Mouse (Mus musculus): ENCODE measurements around the gene Sox4. TPM values are rescaled to one million over a fixed set of nuclear protein-coding genes. Genes with fewer than 3 reads are reported as not detected.

Gene Sox4
- total and polyA plus RNA-seq, 2 experiments, result 0.46 to 0.60 TPM

DNA sequence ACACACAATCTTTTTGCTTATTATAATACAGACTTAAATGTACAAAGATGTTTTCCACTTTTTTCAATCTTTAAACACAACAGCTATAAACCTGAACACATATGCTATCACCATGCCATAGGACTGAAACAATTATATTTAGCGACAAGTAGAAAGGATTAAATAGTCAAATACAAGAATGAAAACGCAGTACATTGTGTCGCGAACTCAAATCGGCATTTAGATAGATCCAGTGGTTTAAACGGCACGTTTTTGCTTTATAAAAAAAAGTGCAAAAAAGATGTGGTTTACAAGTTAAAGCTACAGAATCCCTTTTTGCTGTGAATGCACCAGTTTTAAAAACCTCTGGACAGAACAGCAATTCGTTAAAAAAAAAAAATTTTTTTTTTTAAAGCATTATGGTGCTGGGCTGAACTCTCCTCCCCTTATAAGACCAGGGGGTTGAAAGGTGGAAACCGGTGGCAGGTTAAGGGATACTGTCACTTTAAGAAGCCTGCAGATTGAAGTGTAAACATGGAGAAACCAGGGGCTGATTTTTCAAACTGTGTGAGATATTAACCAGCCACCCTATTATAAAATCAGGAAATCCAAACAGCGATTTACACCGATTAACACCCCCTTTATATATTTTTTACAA lies 4.1 kb downstream of the Sox4 start:
- Histone ChIP-seq H3K27ac (replicated peaks; ENCODE audit: insufficient read depth, low read depth, low read length) (no peak overlapping the region), H3K4me1 (ENCODE audit: control insufficient read depth, insufficient read depth, low read length) (peaks cover 8% of the 10 kb centered on the region; the same call in 1 of the 2 replicates), H3K9ac (ENCODE audit: low read depth, low read length) (no peak overlapping the region), H3K36me3 (ENCODE audit: control insufficient read depth, insufficient read depth, low read length) (no peaks in the 10 kb centered on the region), H3K27me3 (ENCODE audit: control insufficient read depth, insufficient read depth, low read length) (peaks cover 18% of the 10 kb centered on the region), H3K4me3 (ENCODE audit: insufficient read depth, low read depth, low read length) (no peak overlapping the region), H3K79me2 (ENCODE audit: control insufficient read depth, insufficient read depth, low read length) (no peaks in the 10 kb centered on the region)
- TF ChIP-seq POLR2A (IDR thresholded peaks at IDR 0.05; ENCODE audit: extremely low read depth, insufficient read depth, low read length) (no peak), CTCF (IDR thresholded peaks at IDR 0.05; ENCODE audit: low read depth, low read length) (no peak)
- WGBS, result 20% methylated on average over 11 of the region's 11 CpGs
- no peak for DNase-seq (ENCODE audit: extremely low read depth, low read depth, low spot score)

DNA sequence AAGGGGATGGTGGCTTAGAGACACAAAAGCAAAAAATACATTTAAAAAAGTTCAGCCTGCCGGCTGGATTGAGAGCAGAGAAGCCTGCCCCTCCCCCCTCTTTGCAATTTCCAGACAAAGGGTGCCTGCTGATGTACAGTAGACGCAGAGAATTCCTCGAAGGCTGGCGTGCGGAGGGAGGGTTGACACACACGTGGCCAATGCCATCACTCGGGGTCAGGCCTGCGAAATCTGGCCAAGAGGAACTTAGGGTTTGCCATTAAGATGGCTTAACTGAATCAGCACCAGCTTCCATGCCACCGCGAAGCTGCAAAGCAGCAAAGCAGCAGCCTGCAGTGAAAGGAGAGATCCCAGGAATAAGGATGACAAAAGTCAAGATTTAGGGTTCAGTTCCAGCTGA lies 5.0 kb downstream of the Sox4 start:
- H3K27me3 ChIP-seq (ENCODE audit: control insufficient read depth, insufficient read depth, low read length), result peaks cover 18% of the 10 kb centered on the region
- H3K79me2 ChIP-seq (ENCODE audit: control insufficient read depth, insufficient read depth, low read length), result no peaks in the 10 kb centered on the region
- H3K4me1 ChIP-seq (ENCODE audit: control insufficient read depth, insufficient read depth, low read length), result peaks cover 8% of the 10 kb centered on the region; the same call in 1 of the 2 replicates
- no peak for TF ChIP-seq POLR2A (IDR thresholded peaks at IDR 0.05; ENCODE audit: extremely low read depth, insufficient read depth, low read length)
- TF ChIP-seq CTCF (IDR thresholded peaks at IDR 0.05; ENCODE audit: low read depth, low read length), result no peak
- no peak overlapping the region for H3K27ac ChIP-seq (replicated peaks; ENCODE audit: insufficient read depth, low read depth, low read length)
- 48% methylated on average over 10 of the region's 10 CpGs for WGBS
- no peak overlapping the region for H3K9ac ChIP-seq (ENCODE audit: low read depth, low read length)
- no peak overlapping the region for H3K4me3 ChIP-seq (ENCODE audit: insufficient read depth, low read depth, low read length)
- DNase-seq (ENCODE audit: extremely low read depth, low read depth, low spot score), result no peak
- H3K36me3 ChIP-seq (ENCODE audit: control insufficient read depth, insufficient read depth, low read length), result no peaks in the 10 kb centered on the region

DNA sequence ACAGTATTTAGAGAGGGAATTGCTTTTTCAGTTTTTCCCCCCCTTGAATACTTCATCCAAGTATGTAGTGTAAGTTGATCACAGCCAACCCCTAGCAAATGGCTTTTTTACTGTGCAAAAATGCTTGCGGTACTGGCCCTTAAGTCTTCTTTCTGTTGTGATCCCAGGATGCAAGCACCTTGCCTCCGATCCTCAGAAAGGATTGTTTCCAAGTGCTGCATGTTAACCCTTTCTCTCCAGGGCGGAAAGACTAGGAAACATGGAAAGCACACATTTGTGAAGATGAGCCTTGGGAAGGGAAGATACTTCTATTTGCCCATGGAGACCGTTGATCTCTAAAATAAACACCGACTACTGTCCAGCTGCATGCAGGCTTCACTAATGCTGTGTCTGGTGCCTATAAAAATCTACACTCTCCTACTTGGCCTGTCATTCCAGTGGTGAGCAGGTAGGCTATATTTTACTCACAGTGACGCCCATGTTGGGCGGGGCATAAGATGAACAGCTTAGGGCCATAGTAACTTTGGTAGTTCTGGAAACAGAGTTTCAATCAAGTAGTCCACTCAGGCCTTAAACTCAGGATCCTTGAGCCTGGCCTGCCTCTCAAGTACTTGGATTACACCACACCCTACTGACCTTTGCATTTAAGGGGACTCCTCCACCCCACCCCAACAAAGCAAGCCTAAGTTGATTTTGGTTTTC lies 5.6 kb downstream of the Sox4 start:
- peaks cover 16% of the 10 kb centered on the region for H3K27me3 ChIP-seq (ENCODE audit: control insufficient read depth, insufficient read depth, low read length)
- no peak for TF ChIP-seq CTCF (IDR thresholded peaks at IDR 0.05; ENCODE audit: low read depth, low read length)
- TF ChIP-seq POLR2A (IDR thresholded peaks at IDR 0.05; ENCODE audit: extremely low read depth, insufficient read depth, low read length), result no peak
- H3K36me3 ChIP-seq (ENCODE audit: control insufficient read depth, insufficient read depth, low read length), result no peaks in the 10 kb centered on the region
- no peaks in the 10 kb centered on the region for H3K79me2 ChIP-seq (ENCODE audit: control insufficient read depth, insufficient read depth, low read length)
- H3K4me3 ChIP-seq (ENCODE audit: insufficient read depth, low read depth, low read length), result no peak overlapping the region
- H3K4me1 ChIP-seq (ENCODE audit: control insufficient read depth, insufficient read depth, low read length), result peaks cover 8% of the 10 kb centered on the region; the same call in 1 of the 2 replicates
- H3K9ac ChIP-seq (ENCODE audit: low read depth, low read length), result no peak overlapping the region
- WGBS, result 55% methylated on average over 7 of the region's 7 CpGs
- no peak overlapping the region for H3K27ac ChIP-seq (replicated peaks; ENCODE audit: insufficient read depth, low read depth, low read length)
- DNase-seq (ENCODE audit: extremely low read depth, low read depth, low spot score), result no peak

DNA sequence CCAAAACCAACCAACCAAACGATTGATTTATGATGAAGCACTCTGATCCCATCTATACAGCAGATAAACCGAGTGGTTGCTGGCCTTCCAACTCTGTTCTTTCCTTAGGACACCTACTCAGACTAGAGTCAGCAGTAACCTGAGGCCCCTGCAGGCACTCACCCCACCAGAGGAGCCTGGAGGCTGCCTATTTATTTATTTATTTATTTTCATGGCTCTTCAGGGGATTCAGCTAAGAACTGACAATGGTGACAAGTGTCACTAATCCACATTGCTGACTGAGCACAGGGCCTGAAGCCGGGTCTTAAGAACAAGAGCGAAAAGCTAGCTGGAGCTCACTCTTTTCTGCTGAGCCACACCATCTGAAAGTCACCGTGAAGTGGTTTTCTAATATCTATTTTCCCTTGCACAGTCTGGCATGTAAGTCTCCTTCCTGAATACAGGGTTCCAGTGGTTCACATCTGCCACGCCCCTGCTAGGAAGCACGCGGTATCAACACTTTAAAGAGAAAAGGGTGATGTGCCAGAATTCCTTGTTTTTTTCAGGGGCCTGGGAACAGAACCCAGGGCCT lies 6.9 kb downstream of the Sox4 start:
- TF ChIP-seq CTCF (IDR thresholded peaks at IDR 0.05; ENCODE audit: low read depth, low read length), result no peak
- no peak for TF ChIP-seq POLR2A (IDR thresholded peaks at IDR 0.05; ENCODE audit: extremely low read depth, insufficient read depth, low read length)
- DNase-seq (ENCODE audit: extremely low read depth, low read depth, low spot score), result no peak
- Histone ChIP-seq H3K4me3 (ENCODE audit: insufficient read depth, low read depth, low read length) (no peak overlapping the region), H3K9ac (ENCODE audit: low read depth, low read length) (no peak overlapping the region), H3K27me3 (ENCODE audit: control insufficient read depth, insufficient read depth, low read length) (peaks cover 4% of the 10 kb centered on the region), H3K36me3 (ENCODE audit: control insufficient read depth, insufficient read depth, low read length) (no peaks in the 10 kb centered on the region), H3K4me1 (ENCODE audit: control insufficient read depth, insufficient read depth, low read length) (peaks cover 2% of the 10 kb centered on the region; the same call in 1 of the 2 replicates), H3K27ac (replicated peaks; ENCODE audit: insufficient read depth, low read depth, low read length) (no peak overlapping the region), H3K79me2 (ENCODE audit: control insufficient read depth, insufficient read depth, low read length) (no peaks in the 10 kb centered on the region)
- WGBS, result 77% methylated on average over 8 of the region's 8 CpGs

DNA sequence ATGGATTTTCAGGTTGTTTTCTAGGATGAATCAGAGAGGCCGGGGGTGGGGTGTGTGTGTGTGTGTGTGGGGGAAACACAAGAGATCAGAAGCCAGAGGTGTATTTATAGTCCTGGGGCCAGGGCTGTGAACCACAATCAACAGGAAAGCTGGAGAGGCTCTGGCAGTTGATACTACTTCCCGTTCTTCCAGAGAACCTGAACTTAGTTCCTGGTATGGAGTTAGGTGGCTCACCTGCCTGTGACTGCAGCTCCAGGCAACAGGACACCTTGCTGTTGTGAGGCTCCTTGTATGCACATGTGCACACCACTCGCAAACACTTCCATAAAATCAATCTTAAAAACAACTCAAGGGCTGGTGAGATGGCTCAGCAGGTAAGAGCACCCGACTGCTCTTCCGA lies 7.8 kb downstream of the Sox4 start:
- Histone ChIP-seq H3K27me3 (ENCODE audit: control insufficient read depth, insufficient read depth, low read length) (0 out of 2 replicates have a peak, but pooled peaks cover 1% of the 10 kb centered on the region), H3K4me3 (ENCODE audit: insufficient read depth, low read depth, low read length) (no peak overlapping the region), H3K36me3 (ENCODE audit: control insufficient read depth, insufficient read depth, low read length) (no peaks in the 10 kb centered on the region), H3K79me2 (ENCODE audit: control insufficient read depth, insufficient read depth, low read length) (no peaks in the 10 kb centered on the region), H3K27ac (replicated peaks; ENCODE audit: insufficient read depth, low read depth, low read length) (no peak overlapping the region), H3K9ac (ENCODE audit: low read depth, low read length) (no peak overlapping the region), H3K4me1 (ENCODE audit: control insufficient read depth, insufficient read depth, low read length) (no peaks in the 10 kb centered on the region)
- DNase-seq (ENCODE audit: extremely low read depth, low read depth, low spot score), result no peak
- 86% methylated on average over 5 of the region's 5 CpGs for WGBS
- TF ChIP-seq CTCF (IDR thresholded peaks at IDR 0.05; ENCODE audit: low read depth, low read length), result no peak

DNA sequence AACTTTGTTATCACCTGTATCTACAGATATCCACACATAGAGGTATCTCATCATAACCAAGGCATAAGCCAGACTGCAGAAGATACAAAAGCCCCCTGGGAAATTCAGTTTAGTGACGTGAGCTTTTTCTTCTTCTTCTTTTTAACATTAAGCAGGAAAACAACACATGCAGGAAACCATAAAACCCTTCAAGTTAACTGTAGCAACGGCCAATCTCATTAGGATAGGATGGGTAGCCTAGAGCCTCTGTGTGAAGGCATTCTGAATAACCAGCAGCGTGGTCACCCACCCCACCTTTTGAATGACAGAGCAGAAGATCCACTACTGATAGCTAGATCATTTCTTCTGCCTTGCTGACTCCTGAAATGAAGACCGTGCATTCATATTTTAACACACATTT lies 10.6 kb downstream of the Sox4 start:
- H3K4me1 ChIP-seq (ENCODE audit: control insufficient read depth, insufficient read depth, low read length), result no peaks in the 10 kb centered on the region
- H3K36me3 ChIP-seq (ENCODE audit: control insufficient read depth, insufficient read depth, low read length), result no peaks in the 10 kb centered on the region
- TF ChIP-seq CTCF (IDR thresholded peaks at IDR 0.05; ENCODE audit: low read depth, low read length), result no peak
- no peak for TF ChIP-seq POLR2A (IDR thresholded peaks at IDR 0.05; ENCODE audit: extremely low read depth, insufficient read depth, low read length)
- H3K9ac ChIP-seq (ENCODE audit: low read depth, low read length), result no peak overlapping the region
- H3K27me3 ChIP-seq (ENCODE audit: control insufficient read depth, insufficient read depth, low read length), result no peaks in the 10 kb centered on the region
- no peak overlapping the region for H3K4me3 ChIP-seq (ENCODE audit: insufficient read depth, low read depth, low read length)
- no peak overlapping the region for H3K27ac ChIP-seq (replicated peaks; ENCODE audit: insufficient read depth, low read depth, low read length)
- 86% methylated on average over 4 of the region's 4 CpGs for WGBS
- no peaks in the 10 kb centered on the region for H3K79me2 ChIP-seq (ENCODE audit: control insufficient read depth, insufficient read depth, low read length)
- no peak for DNase-seq (ENCODE audit: extremely low read depth, low read depth, low spot score)

All from liver, adult 2 months (tissue).